Mouse (Mus musculus) hindbrain, embryonic 13.5 days (tissue): ENCODE data around the gene Dydc2. TPM values are rescaled to one million over a fixed set of nuclear protein-coding genes. Genes with fewer than 3 reads are reported as not detected.

ENCODE experiments used
- ATAC-seq: fragments of 200-750 bp; cut with Nextera tagmentation; 2 replicates; pipeline ENCODE4 v1.8.0; 2017; ENCODE audit warnings: moderate TSS enrichment; ENCODE audit not compliant: low FRiP score
- H3K27ac ChIP-seq: fragments of 300-500 bp; sonication (generic); 2 replicates; pipeline ENCODE4 v1.5.1; 2015; ENCODE audit warnings: inconsistent platforms, mild to moderate bottlenecking, moderate library complexity
- H3K27me3 ChIP-seq: fragments of 300-500 bp; sonication (generic); 2 replicates; pipeline ENCODE4 v1.6.1; 2015; ENCODE audit warnings: mild to moderate bottlenecking, inconsistent platforms
- H3K36me3 ChIP-seq: fragments of 300-500 bp; sonication (generic); 2 replicates; pipeline ENCODE4 v1.6.1; 2015; ENCODE audit warnings: mild to moderate bottlenecking, inconsistent platforms
- H3K4me1 ChIP-seq: fragments of 300-500 bp; sonication (generic); replicated peaks from 2 replicates; pipeline ENCODE4 v1.6.1; 2015; ENCODE audit warnings: inconsistent platforms
- H3K4me2 ChIP-seq: fragments of 300-500 bp; sonication (generic); 2 replicates; pipeline ENCODE4 v1.6.1; 2015; ENCODE audit warnings: inconsistent platforms, mild to moderate bottlenecking, moderate library complexity
- H3K4me3 ChIP-seq: fragments of 300-500 bp; sonication (generic); 2 replicates; pipeline ENCODE4 v1.5.1; 2015; ENCODE audit warnings: mild to moderate bottlenecking, inconsistent platforms
- H3K9ac ChIP-seq: fragments of 300-500 bp; sonication (generic); 2 replicates; pipeline ENCODE4 v1.6.1; 2015; ENCODE audit warnings: mild to moderate bottlenecking, inconsistent platforms
- H3K9me3 ChIP-seq: fragments of 300-500 bp; sonication (generic); 2 replicates; pipeline ENCODE4 v1.6.1; 2016; ENCODE audit warnings: inconsistent platforms
- WGBS: fragments of 180-500 bp; shearing (Covaris S2); methylation state at CpG from one replicate; pipeline ENCODE4 v1.1.7; 2015; 5-methylcytosine and 5-hydroxymethylcytosine counted together
- polyA plus RNA-seq: library from polyadenylated mRNA; unstranded; fragments of >200 nt; fragmentation: Nextera tagmentation; extraction: Ambion mirVana; gene quantifications from 2 replicates; pipeline ENCODE4 v1.2.1, GENCODE M21; 2015

Gene Dydc2
- polyA plus RNA-seq, result 0.66 and 1.1 TPM in 2 replicates

GRCm38 (mm10) chr14:41069108-41069507 is at the start of gene Dydc2:
TSS of gene Dydc2 (minus strand) at chr14:41069208.
- Histone ChIP-seq H3K9me3 (no peaks in the 10 kb centered on the region), H3K4me3 (no peak within 1 kb of the TSS), H3K9ac (no peak within 1 kb of the TSS), H3K4me1 (peaks cover 10% of the 10 kb centered on the region), H3K36me3 (no peaks in the 10 kb centered on the region), H3K27ac (no peak within 1 kb of the TSS), H3K27me3 (no peaks in the 10 kb centered on the region), H3K4me2 (no peak within 1 kb of the TSS)
- no peak for ATAC-seq

GRCm38 (mm10) chr14:41116271-41116670 is 47.3 kb upstream of the Dydc2 start:
- Histone ChIP-seq H3K36me3 (no peaks in the 10 kb centered on the region), H3K4me1 (no peaks in the 10 kb centered on the region), H3K4me2 (no peak overlapping the region), H3K9me3 (no peaks in the 10 kb centered on the region), H3K27me3 (no peaks in the 10 kb centered on the region), H3K9ac (no peak overlapping the region), H3K4me3 (no peak overlapping the region), H3K27ac (no peak overlapping the region)
- WGBS, result 86% methylated on average over 3 of the region's 3 CpGs
- no peak for ATAC-seq

GRCm38 (mm10) chr14:41112944-41113343 is 43.9 kb upstream of the Dydc2 start:
- WGBS, result 85% methylated on average over 4 of the region's 4 CpGs
- no peak overlapping the region for H3K4me3 ChIP-seq
- no peaks in the 10 kb centered on the region for H3K27me3 ChIP-seq
- H3K36me3 ChIP-seq, result no peaks in the 10 kb centered on the region
- ATAC-seq, result no peak
- H3K4me1 ChIP-seq, result no peaks in the 10 kb centered on the region
- no peak overlapping the region for H3K9ac ChIP-seq
- no peak overlapping the region for H3K27ac ChIP-seq
- H3K9me3 ChIP-seq, result no peaks in the 10 kb centered on the region
- no peak overlapping the region for H3K4me2 ChIP-seq

- Histone ChIP-seq H3K9ac (no peak overlapping the region), H3K4me3 (no peak overlapping the region), H3K9me3 (no peaks in the 10 kb centered on the region), H3K27me3 (no peaks in the 10 kb centered on the region), H3K4me1 (no peaks in the 10 kb centered on the region), H3K4me2 (no peak overlapping the region), H3K27ac (no peak overlapping the region), H3K36me3 (no peaks in the 10 kb centered on the region)
- no peak for ATAC-seq
- whole genome bisulfite sequencing, result 90% methylated on average over 7 of the region's 7 CpGs
These were observed 42.1 kb upstream of the Dydc2 start for GRCm38 (mm10) chr14:41111031-41111668.

- no peak within 1 kb of the TSS for H3K4me2 ChIP-seq
- H3K4me1 ChIP-seq, result no peaks in the 10 kb centered on the region
- no peak within 1 kb of the TSS for H3K4me3 ChIP-seq
- no peaks in the 10 kb centered on the region for H3K9me3 ChIP-seq
- 76% methylated on average over 10 of the region's 10 CpGs for WGBS
- H3K27me3 ChIP-seq, result no peaks in the 10 kb centered on the region
- H3K9ac ChIP-seq, result no peak within 1 kb of the TSS
- H3K27ac ChIP-seq, result no peak within 1 kb of the TSS
- ATAC-seq, result no peak
- H3K36me3 ChIP-seq, result no peaks in the 10 kb centered on the region
These were observed 35.9 kb upstream of the Dydc2 start, which contains the start of gene Mat1a for GRCm38 (mm10) chr14:41104853-41105444. TSS of gene Mat1a (plus strand) at chr14:41105035.

GRCm38 (mm10) chr14:41102269-41102668 is 33.3 kb upstream of the Dydc2 start:
- Histone ChIP-seq H3K9me3 (no peaks in the 10 kb centered on the region), H3K36me3 (no peaks in the 10 kb centered on the region), H3K4me2 (no peak overlapping the region), H3K4me1 (no peaks in the 10 kb centered on the region), H3K4me3 (no peak overlapping the region), H3K27ac (no peak overlapping the region), H3K9ac (no peak overlapping the region), H3K27me3 (no peaks in the 10 kb centered on the region)
- no peak for ATAC-seq
- 89% methylated on average over 2 of the region's 2 CpGs for WGBS

- Histone ChIP-seq H3K27ac (no peak overlapping the region), H3K27me3 (no peaks in the 10 kb centered on the region), H3K4me1 (no peaks in the 10 kb centered on the region), H3K9ac (no peak overlapping the region), H3K9me3 (no peaks in the 10 kb centered on the region), H3K4me3 (no peak overlapping the region), H3K4me2 (no peak overlapping the region), H3K36me3 (no peaks in the 10 kb centered on the region)
- ATAC-seq, result no peak
- WGBS, result 89% methylated on average over 5 of the region's 5 CpGs
These were observed 32.2 kb upstream of the Dydc2 start for GRCm38 (mm10) chr14:41101242-41101641.

GRCm38 (mm10) chr14:41100712-41101111 is 31.7 kb upstream of the Dydc2 start:
- H3K27ac ChIP-seq, result no peak overlapping the region
- H3K36me3 ChIP-seq, result no peaks in the 10 kb centered on the region
- no peak overlapping the region for H3K4me3 ChIP-seq
- WGBS, result 88% methylated on average over 3 of the region's 3 CpGs
- no peak overlapping the region for H3K4me2 ChIP-seq
- H3K4me1 ChIP-seq, result no peaks in the 10 kb centered on the region
- no peak for ATAC-seq
- no peaks in the 10 kb centered on the region for H3K9me3 ChIP-seq
- H3K9ac ChIP-seq, result no peak overlapping the region
- no peaks in the 10 kb centered on the region for H3K27me3 ChIP-seq

GRCm38 (mm10) chr14:41098726-41099125 is 29.7 kb upstream of the Dydc2 start:
- Histone ChIP-seq H3K4me3 (no peak overlapping the region), H3K9me3 (no peaks in the 10 kb centered on the region), H3K36me3 (no peaks in the 10 kb centered on the region), H3K4me1 (no peaks in the 10 kb centered on the region), H3K27ac (no peak overlapping the region), H3K27me3 (no peaks in the 10 kb centered on the region), H3K9ac (no peak overlapping the region), H3K4me2 (no peak overlapping the region)
- WGBS, result 75% methylated on average over 1 of the region's 1 CpGs
- no peak for ATAC-seq

- H3K9me3 ChIP-seq, result no peaks in the 10 kb centered on the region
- no peak overlapping the region for H3K9ac ChIP-seq
- no peak overlapping the region for H3K27ac ChIP-seq
- 86% methylated on average over 3 of the region's 3 CpGs for WGBS
- no peaks in the 10 kb centered on the region for H3K27me3 ChIP-seq
- no peaks in the 10 kb centered on the region for H3K36me3 ChIP-seq
- no peak for ATAC-seq
- H3K4me3 ChIP-seq, result no peak overlapping the region
- no peak overlapping the region for H3K4me2 ChIP-seq
- H3K4me1 ChIP-seq, result no peaks in the 10 kb centered on the region
These were observed 27.4 kb upstream of the Dydc2 start for GRCm38 (mm10) chr14:41096296-41096860.

- Histone ChIP-seq H3K9me3 (no peaks in the 10 kb centered on the region), H3K4me1 (no peaks in the 10 kb centered on the region), H3K27me3 (no peaks in the 10 kb centered on the region), H3K4me3 (no peak overlapping the region), H3K36me3 (no peaks in the 10 kb centered on the region), H3K27ac (no peak overlapping the region), H3K4me2 (no peak overlapping the region), H3K9ac (no peak overlapping the region)
- WGBS, result 56% methylated on average over 1 of the region's 1 CpGs
- no peak for ATAC-seq
These were observed 25.1 kb upstream of the Dydc2 start for GRCm38 (mm10) chr14:41094114-41094513.

GRCm38 (mm10) chr14:41090777-41091176 is 21.8 kb upstream of the Dydc2 start:
- 48% methylated on average over 8 of the region's 8 CpGs for WGBS
- Histone ChIP-seq H3K9ac (no peak overlapping the region), H3K27me3 (no peaks in the 10 kb centered on the region), H3K9me3 (no peaks in the 10 kb centered on the region), H3K27ac (no peak overlapping the region), H3K4me3 (no peak overlapping the region), H3K4me1 (no peaks in the 10 kb centered on the region), H3K4me2 (no peak overlapping the region), H3K36me3 (no peaks in the 10 kb centered on the region)
- no peak for ATAC-seq

- Histone ChIP-seq H3K4me1 (no peaks in the 10 kb centered on the region), H3K4me2 (no peak overlapping the region), H3K27ac (no peak overlapping the region), H3K36me3 (no peaks in the 10 kb centered on the region), H3K9ac (no peak overlapping the region), H3K27me3 (no peaks in the 10 kb centered on the region), H3K4me3 (no peak overlapping the region), H3K9me3 (no peaks in the 10 kb centered on the region)
- 81% methylated on average over 1 of the region's 1 CpGs for WGBS
- no peak for ATAC-seq
These were observed 18.5 kb upstream of the Dydc2 start for GRCm38 (mm10) chr14:41087509-41087908.
